In genomic region chr17:45597787-45598186, GRCm38 (mm10) we compare ENCODE assay signal across 8 mouse cellular contexts. TPM values are rescaled to one million over a fixed set of nuclear protein-coding genes. Genes with fewer than 3 reads are reported as not detected.
DNase-seq lines count a peak whose midpoint lies in the region; ATAC-seq lines count a peak whose summit lies in the region.

No protein-coding gene starts in this region.

- no peaks in the 10 kb centered on the region for H3K9me3 ChIP-seq in lung, embryonic 16.5 days (ENCODE audit: control insufficient read depth, low read length)
- H3K9me3 ChIP-seq in embryonic facial prominence, embryonic 14.5 days (ENCODE audit: control insufficient read depth, low read length): no peaks in the 10 kb centered on the region

- H3K27me3 ChIP-seq in lung, embryonic 16.5 days (ENCODE audit: control insufficient read depth, insufficient read depth, low read depth, low read length): 0 out of 2 replicates have a peak, but pooled peaks cover 2% of the 10 kb centered on the region
- H3K27me3 ChIP-seq in embryonic facial prominence, embryonic 14.5 days (replicated peaks; ENCODE audit: control insufficient read depth, insufficient read depth, low read length): peaks cover 32% of the 10 kb centered on the region

- no peak for ATAC-seq in cerebellum, adult (ENCODE audit: insufficient number of reproducible peaks, low FRiP score, low TSS enrichment)
- peak; percentile 27; the same call in 1 of the 2 replicates for ATAC-seq in lung, embryonic 16.5 days (ENCODE audit: low read depth)
- no peak for ATAC-seq in embryonic facial prominence, embryonic 14.5 days (ENCODE audit: low read depth)

- 27% methylated on average over 3 of the region's 3 CpGs for WGBS in lung, embryonic 16.5 days
- WGBS in embryonic facial prominence, embryonic 14.5 days: 32% methylated on average over 3 of the region's 3 CpGs

- H3K27ac ChIP-seq in lung, embryonic 16.5 days (ENCODE audit: low read length): no peak overlapping the region
- no peak overlapping the region for H3K27ac ChIP-seq in embryonic facial prominence, embryonic 14.5 days (replicated peaks; ENCODE audit: low read depth, low read length)

- no peak overlapping the region for H3K4me2 ChIP-seq in lung, embryonic 16.5 days (ENCODE audit: low read depth, low read length)
- no peak overlapping the region for H3K4me2 ChIP-seq in embryonic facial prominence, embryonic 14.5 days (ENCODE audit: low read depth, low read length)

- no peaks in the 10 kb centered on the region for H3K36me3 ChIP-seq in lung, embryonic 16.5 days (ENCODE audit: control insufficient read depth, insufficient read depth, low read length)
- no peaks in the 10 kb centered on the region for H3K36me3 ChIP-seq in embryonic facial prominence, embryonic 14.5 days (ENCODE audit: control insufficient read depth, insufficient read depth, low read length)

- intact Hi-C loops in left cerebral cortex, postnatal 25 days (cut with DNase I): loop anchor here (5.0 to 10.0 kb wide), 2 partner anchors 35 to 557 kb away; partner anchors contain the start of gene Mad2l1bp

- peak; percentile 22 for DNase-seq in cerebellum, adult 11 months
- no peak for DNase-seq in lung, adult 18-20 months
- DNase-seq in embryonic facial prominence, embryonic 14.5 days (ENCODE audit: low spot score): peak; percentile 75
- peak; percentile 57 for DNase-seq in retina, embryonic 14.5 days (ENCODE audit: low spot score)
- DNase-seq in right cerebral cortex, postnatal 4 days: no peak
- DNase-seq in left cerebral cortex, postnatal 25 days (ENCODE audit: low spot score in 2 of 2): no peak

- H3K4me3 ChIP-seq in lung, embryonic 16.5 days (ENCODE audit: low read length): no peak overlapping the region
- H3K4me3 ChIP-seq in embryonic facial prominence, embryonic 14.5 days (ENCODE audit: low read depth, low read length): no peak overlapping the region

- H3K4me1 ChIP-seq in lung, embryonic 16.5 days (replicated peaks; ENCODE audit: control insufficient read depth, insufficient read depth, low read length): peaks cover 45% of the 10 kb centered on the region
- peaks cover 41% of the 10 kb centered on the region for H3K4me1 ChIP-seq in embryonic facial prominence, embryonic 14.5 days (ENCODE audit: control insufficient read depth, insufficient read depth, low read length)

- no peak overlapping the region for H3K9ac ChIP-seq in lung, embryonic 16.5 days (ENCODE audit: low read length)
- no peak overlapping the region for H3K9ac ChIP-seq in embryonic facial prominence, embryonic 14.5 days (ENCODE audit: low read depth, low read length)

RNA-seq across cellular contexts. Expression of gene Slc29a1, which starts 1.6 kb away (rescaled TPM):
- 100 and 106 TPM in 2 replicates for polyA plus RNA-seq in lung, embryonic 16.5 days (2015; fragmentation: Nextera tagmentation; extraction: Ambion mirVana)
- 96.5 and 110 TPM in 2 replicates for polyA plus RNA-seq in embryonic facial prominence, embryonic 14.5 days (2014; fragmentation: Nextera tagmentation; extraction: Ambion mirVana)
- 10 to 100 TPM; 16.8 to 18.8 TPM for total RNA-seq in left cerebral cortex, postnatal 25 days (2021)

RNA-seq across cellular contexts. Expression of gene Mymx, which starts 4.1 kb away (rescaled TPM):
- 0.39 and 0.91 TPM in 2 replicates for polyA plus RNA-seq in lung, embryonic 16.5 days (2015; fragmentation: Nextera tagmentation; extraction: Ambion mirVana)
- polyA plus RNA-seq in embryonic facial prominence, embryonic 14.5 days (2014; fragmentation: Nextera tagmentation; extraction: Ambion mirVana): 52.1 and 52.5 TPM in 2 replicates
- total RNA-seq in left cerebral cortex, postnatal 25 days (2021): not detected

RNA-seq across cellular contexts. Expression of gene Hsp90ab1, which starts 24.7 kb away (rescaled TPM):
- polyA plus RNA-seq in lung, embryonic 16.5 days (2015; fragmentation: Nextera tagmentation; extraction: Ambion mirVana): 1,477 and 1,506 TPM in 2 replicates
- 1,431 and 1,467 TPM in 2 replicates for polyA plus RNA-seq in embryonic facial prominence, embryonic 14.5 days (2014; fragmentation: Nextera tagmentation; extraction: Ambion mirVana)
- total RNA-seq in left cerebral cortex, postnatal 25 days (2021): 1,000 to 10,000 TPM; 1,565 to 1,601 TPM

RNA-seq across cellular contexts. Expression of gene Slc35b2, which starts 34.1 kb away (rescaled TPM):
- polyA plus RNA-seq in lung, embryonic 16.5 days (2015; fragmentation: Nextera tagmentation; extraction: Ambion mirVana): 130 and 131 TPM in 2 replicates
- polyA plus RNA-seq in embryonic facial prominence, embryonic 14.5 days (2014; fragmentation: Nextera tagmentation; extraction: Ambion mirVana): 139 and 143 TPM in 2 replicates
- 10 to 100 TPM; 30.3 to 32.2 TPM for total RNA-seq in left cerebral cortex, postnatal 25 days (2021)

RNA-seq across cellular contexts. Expression of gene Nfkbie, which starts 42.3 kb away (rescaled TPM):
- 3.1 and 3.5 TPM in 2 replicates for polyA plus RNA-seq in lung, embryonic 16.5 days (2015; fragmentation: Nextera tagmentation; extraction: Ambion mirVana)
- polyA plus RNA-seq in embryonic facial prominence, embryonic 14.5 days (2014; fragmentation: Nextera tagmentation; extraction: Ambion mirVana): 4.3 and 4.7 TPM in 2 replicates
- 1 to 10 TPM; 1.6 to 2.0 TPM for total RNA-seq in left cerebral cortex, postnatal 25 days (2021)

Comparison
In these comparisons a context has a peak if more than half of its experiments do, and no peak if none do; other contexts are left out.
1. DNase-seq: peak in cerebellum, adult 11 months (single experiment), embryonic facial prominence, embryonic 14.5 days (single experiment) and retina, embryonic 14.5 days (single experiment); none in lung, adult 18-20 months (0 of 2), right cerebral cortex, postnatal 4 days (single experiment) and left cerebral cortex, postnatal 25 days (0 of 2).
2. RNA of gene Mymx, which starts 4.1 kb away (polyA plus RNA-seq): 52.1 to 52.5 TPM in embryonic facial prominence, embryonic 14.5 days; 0.39 to 0.91 TPM in lung, embryonic 16.5 days; every median in the first group is over 10 times any median in the second.